Mouse (Mus musculus) urinary bladder, postnatal 36 days (tissue): Measurements from ENCODE around the gene Utp20.
"Not testable (repeated sequence)": the region's sequence is repeated elsewhere in the genome, so short reads cannot be mapped to it uniquely, and the experiment has no call there.

Source experiments
- DNase-seq, 2 experiments: peaks; one replicate each; pipeline ENCODE4 v3.0.0; 2022; ENCODE audit warnings: low spot score in 2 of 2, mixed read lengths in 1 of 2

Utp20 gene

GRCm38 (mm10) chr10:88783941-88784340 is 42.7 kb downstream of the Utp20 start:
- DNase-seq: no peak

DNA sequence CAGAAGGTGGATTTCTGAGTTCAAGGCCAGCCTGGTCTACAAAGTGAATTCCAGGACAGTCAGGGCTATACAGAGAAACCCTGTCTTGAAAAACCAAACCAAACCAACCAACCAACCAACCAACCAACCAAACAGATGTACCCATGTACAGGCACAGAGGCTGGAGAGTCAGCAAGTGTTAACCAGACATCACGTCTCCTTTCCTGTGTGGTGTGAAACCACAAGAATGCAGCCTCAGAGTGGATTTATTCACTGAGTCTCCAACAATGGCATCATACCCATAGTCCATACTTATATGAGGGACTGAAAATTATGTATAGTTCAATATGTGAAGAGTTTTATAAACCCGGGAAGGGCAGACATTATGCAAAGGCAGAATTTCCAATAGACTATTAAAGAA is 43.5 kb downstream of the Utp20 start:
- DNase-seq: not testable (repeated sequence)

GRCm38 (mm10) chr10:88780716-88781115 is 45.9 kb downstream of the Utp20 start:
- no peak for DNase-seq

GRCm38 (mm10) chr10:88776206-88776605 is 50.4 kb downstream of the Utp20 start:
- no peak for DNase-seq

DNA sequence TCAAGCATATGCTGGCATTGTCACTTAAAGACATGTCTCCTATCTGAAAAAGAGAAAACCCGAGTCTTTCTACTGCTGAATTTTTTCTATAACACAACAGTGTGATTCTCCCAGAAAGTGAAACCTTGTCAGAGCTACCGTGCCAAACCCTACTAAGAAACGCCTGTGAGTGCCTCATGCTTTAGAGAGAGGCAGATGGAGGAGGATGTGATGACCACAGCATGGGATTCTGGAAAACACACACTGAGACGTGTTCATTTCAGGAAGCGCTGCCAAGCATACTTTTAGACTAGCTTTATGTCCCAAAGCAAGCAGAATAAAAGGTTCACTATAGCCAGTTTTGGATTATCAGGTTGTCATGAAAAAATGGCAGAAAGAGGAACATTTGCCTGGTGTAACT is 53.6 kb downstream of the Utp20 start:
- DNase-seq: not testable (repeated sequence)

DNA sequence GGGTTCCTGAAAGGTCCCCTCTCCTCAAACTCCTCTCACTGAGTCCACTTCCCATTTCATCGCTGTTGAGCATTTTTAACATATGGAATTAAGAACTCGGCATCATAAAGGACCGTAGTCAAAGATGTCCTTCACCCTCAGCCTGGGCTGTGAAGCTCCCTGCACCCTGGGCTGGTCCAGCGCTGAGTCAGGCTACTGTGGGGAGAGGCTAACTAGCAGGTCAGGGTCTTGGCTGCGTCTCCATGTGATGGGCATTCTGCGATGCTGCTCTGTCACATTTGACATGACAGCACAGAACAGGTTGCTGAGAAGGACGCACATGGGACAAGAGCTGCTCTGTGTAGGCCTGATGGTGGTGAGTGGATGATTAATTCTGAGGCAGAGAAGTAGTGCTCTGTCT is 56.9 kb downstream of the Utp20 start:
- DNase-seq: no peak

GRCm38 (mm10) chr10:88768961-88769360 is 57.6 kb downstream of the Utp20 start:
- no peak for DNase-seq

GRCm38 (mm10) chr10:88765431-88766142 is 61.0 kb downstream of the Utp20 start:
- DNase-seq: no peak

GRCm38 (mm10) chr10:88761524-88762212 is 64.9 kb downstream of the Utp20 start:
- DNase-seq: no peak

DNA sequence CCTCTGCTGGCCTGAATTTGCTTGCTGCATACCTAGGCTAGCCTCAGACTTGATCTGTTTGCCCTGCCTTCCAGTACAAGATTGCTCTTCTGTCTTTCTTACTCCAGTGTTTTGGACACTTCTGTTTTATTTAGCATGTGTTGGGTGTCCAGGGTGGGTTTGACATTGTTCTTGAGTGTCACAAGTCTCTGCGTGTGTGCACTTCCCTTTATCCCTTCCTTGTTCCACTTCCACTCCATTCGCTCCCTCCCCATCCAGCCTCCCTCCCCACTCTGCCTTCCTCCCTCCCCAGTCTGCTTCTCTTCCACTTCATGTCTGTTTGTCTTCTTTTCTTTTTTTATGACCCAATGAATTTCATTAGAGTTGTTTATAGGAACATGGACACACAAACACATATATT is 85.2 kb downstream of the Utp20 start:
- DNase-seq: no peak

- DNase-seq: no peak
These were observed 85.8 kb downstream of the Utp20 start for GRCm38 (mm10) chr10:88740781-88741180.

DNA sequence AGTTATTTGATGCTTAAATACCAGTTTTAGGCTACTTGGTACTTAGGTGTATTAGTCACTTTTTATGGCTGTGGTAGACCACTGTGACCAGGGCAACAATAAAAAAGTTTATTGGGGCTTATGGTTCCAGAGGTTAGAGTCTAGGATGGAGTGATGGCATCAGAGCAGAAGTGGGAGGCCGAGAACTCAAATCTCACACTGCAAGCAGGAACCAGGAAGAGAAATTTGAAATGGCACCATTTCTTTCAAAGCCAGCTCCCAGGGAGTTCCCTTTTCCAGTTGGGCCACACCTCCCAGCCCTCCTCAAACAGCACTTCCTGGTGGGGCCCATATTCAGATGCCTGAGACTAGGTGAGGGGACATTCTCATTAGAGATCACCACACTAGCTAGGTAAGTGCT is 86.8 kb downstream of the Utp20 start:
- DNase-seq: no peak

GRCm38 (mm10) chr10:88739074-88739473 is 87.5 kb downstream of the Utp20 start:
- DNase-seq: not testable (repeated sequence)

DNA sequence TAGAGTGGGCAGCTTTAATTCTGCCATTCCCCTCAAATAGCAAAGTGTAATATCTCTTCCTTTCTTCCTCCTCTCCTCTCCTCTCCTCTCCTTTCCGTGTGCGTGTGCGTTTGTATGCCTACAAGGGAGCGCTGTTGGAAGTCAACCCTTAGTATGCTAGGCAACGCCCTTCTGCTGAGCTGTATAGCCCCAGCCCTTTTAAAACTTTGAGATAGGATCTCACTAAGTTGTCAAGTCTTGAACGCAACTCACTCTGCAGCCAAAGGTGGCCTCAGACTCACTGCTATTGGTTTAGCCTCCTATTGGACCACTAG is 94.3 kb downstream of the Utp20 start:
- no peak for DNase-seq

- no peak for DNase-seq
These were observed 94.9 kb downstream of the Utp20 start for GRCm38 (mm10) chr10:88731496-88732308.

DNA sequence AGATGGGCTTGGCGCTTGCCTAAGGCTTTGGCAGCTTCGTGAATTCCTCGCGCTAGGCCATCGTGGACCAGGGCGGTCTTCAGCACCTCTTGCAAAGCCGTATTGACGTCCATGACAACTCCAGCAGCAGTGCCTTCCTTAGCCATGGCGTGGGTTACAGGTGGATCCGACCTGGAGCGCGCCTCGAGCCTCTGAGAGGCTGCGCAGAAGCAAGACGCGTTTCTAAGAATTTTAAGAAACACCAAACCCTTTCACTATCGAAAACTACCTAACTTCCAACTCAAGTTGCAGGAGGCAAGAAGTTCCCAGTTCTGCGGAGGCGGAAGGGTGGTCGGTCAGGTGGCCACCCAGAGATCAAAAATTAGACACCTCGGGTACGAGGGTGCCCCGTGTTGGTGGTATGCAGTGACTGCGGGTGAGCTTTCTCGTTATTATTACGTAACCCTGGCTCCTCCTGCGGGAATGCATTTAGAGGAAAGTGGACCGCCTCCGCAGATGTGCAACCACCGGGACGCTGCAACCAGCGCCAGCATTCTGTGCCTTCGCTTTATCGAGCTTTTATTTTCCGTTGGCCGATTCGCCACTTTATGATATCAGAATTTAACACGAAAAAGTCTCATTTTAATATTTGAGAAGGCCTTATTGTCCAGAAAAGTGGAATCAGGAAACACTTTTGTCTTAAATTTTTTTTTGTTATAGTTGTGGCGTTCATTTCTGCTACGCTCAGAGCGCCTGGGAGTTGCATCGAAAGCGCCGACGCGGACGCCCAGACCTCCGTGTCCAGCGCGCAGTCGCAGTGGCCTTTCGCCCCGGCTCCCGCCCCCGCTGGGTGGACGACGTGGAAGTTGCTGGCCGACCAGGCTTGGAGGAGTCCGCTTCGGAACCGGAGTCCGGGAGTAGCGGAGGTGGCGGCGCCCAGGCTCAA is 95.8 kb downstream of the Utp20 start, which contains the start of gene Arl1:
TSS of gene Arl1 (plus strand) at position 288 of the 925 bp plus-strand sequence.
- peak; percentile 90 to 92 for DNase-seq

DNA sequence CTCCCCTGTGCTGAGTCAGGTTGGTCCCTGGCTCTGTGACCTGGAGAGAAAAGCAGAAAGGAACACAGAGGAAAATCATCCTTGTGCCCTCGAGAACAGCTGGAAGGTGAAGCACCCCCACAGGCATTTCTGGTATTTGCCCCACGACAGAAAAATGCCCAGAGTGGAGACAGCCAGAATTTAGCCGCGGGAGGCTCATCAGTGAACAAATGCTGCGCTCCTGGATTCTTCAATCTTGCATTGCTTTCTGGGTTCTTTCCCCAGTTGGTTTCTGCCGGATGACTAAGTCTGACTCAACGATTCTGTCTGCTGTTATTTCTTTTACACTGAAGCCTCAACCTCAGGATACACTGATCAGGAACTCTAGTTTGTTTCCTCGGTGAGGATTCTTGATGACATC is 98.4 kb downstream of the Utp20 start:
- DNase-seq: no peak

GRCm38 (mm10) chr10:88727128-88727527 is 99.5 kb downstream of the Utp20 start:
- peak in 1 of 2 experiments; percentile 8 for DNase-seq

DNA sequence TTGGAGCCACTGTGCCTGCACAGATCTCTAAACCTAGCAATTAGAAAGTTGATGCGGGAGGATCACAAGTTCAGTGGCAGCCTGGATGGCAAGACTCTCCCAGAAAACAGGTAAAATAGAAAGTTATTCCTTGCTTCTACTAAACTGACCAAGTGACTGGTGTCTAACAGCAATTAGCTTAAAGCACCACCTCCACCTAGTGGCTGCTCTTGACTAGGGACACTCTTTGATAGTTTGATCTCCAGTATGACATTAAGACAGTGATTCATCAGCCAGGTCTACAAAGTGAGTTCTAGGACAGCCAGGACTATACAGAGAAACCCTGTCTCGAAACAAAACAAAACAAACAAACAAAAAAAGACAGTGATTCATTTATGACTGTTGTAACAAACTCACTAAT is 101.3 kb downstream of the Utp20 start:
- no peak for DNase-seq

DNA sequence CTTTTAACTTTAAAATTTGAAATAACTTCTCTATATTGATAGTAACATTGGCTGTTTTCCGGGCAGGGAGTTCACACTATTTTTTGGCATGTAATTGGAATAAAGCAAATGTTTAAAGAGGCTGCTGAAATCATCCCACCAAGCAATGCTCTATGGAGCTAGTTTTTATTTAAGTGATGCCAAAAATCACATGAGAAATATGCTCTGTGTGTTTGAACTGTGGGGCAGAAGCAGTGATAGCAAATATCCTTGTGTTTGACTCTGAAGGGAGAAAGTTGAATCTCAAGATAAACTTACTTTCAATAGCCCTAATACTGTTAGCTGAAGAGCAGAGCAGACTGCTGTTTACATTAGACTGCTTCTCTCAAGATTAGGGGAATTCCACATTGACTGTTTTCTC is 107.0 kb downstream of the Utp20 start:
- no peak for DNase-seq

DNA sequence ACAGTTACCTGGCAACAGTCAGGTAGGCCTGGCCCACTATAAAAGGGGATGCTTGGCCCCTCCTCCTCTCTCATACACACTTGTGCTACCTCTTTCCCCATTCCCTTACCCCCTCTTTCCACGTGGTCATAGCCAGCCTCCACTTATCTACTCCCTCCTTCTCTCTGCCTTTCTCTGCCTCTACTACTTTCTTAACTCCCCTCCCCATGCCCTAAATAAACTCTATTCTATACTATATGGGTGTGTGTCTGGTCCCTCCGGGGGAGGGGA is 108.9 kb downstream of the Utp20 start:
- DNase-seq: no peak
